Mouse (Mus musculus) erythroblast, adult 5-6 weeks (primary cell): ENCODE results near the gene Krtcap3. TPM values are rescaled to one million over a fixed set of nuclear protein-coding genes. Genes with fewer than 3 reads are reported as not detected.

Experiments used
- ATAC-seq: replicated peaks from 2 replicates; pipeline ENCODE4 v1.8.0; 2016; ENCODE audit warnings: moderate number of reproducible peaks, mild to moderate bottlenecking, moderate TSS enrichment, inconsistent platforms; ENCODE audit not compliant: poor library complexity, low FRiP score, severe bottlenecking
- total RNA-seq, 2 experiments: library from RNA; stranded (forward) in 1 of 2; stranded (reverse) in 1 of 2; fragments of 150-400 nt in 1 of 2; fragments of 200-764, 138-1000 nt in 1 of 2; gene quantifications; 2 replicates each; pipeline versions ENCODE4 v1.2.3 to v1.2.4; 2015 to 2017; ENCODE audit warnings: low replicate concordance in 2 of 2

Krtcap3 gene
- total RNA-seq, 2 experiments from 2014 or later, result 1.5 to 4.0 TPM

DNA sequence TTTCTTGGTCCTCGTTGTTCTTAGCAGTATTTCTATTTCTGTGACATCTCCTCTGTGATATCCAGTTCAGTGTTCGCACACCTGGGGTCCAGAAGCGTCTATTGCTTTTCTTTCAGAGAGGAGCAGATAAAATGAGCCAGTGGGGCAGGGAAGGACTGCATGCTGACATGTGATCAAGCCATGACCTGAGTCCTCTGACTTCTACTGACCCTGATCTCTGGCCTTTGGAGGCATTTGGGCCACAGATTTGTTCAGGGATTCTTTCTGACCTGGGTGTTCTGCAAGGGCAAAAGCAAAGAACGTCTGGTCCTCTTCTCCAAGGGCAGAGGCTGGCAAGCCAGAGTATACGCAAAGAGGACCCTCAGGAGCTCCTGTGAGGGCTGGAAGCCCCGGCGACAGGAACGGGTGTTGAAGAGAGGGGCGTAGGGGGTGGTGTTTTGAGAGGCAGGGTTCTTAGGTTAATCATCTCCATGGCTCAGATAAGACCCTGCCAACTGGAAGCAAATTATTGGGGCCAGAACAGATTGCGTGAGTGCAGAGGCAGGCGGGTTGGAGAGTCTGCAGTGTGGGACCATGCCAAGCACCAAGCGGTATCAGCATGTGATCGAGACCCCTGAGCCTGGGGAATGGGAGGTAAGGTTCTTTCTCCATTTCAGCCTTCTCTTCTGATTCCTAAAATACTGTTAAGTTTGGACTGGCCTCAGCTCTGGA, 45.7 kb downstream of the Krtcap3 start, which contains the start of gene Gckr:
TSS of gene Gckr (plus strand) at position 397 of the 711 bp plus-strand sequence.
- ATAC-seq, result no peak

DNA sequence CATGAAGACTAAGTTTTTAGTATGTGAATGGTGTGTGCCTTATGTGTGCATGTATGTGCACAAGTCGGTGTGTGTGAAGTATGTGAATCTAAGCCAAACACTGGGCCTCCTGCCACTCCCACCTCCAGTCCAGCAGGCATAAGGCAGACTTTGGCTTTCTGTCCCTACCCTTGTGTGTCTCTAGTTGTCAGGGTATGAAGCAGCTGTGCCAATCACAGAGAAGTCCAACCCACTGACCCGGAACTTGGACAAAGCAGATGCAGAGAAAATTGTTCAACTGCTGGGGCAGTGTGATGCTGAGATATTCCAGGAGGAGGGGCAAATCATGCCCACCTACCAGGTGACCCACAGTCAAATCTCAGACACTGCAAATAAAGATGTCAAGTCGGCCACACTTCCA, 46.5 kb downstream of the Krtcap3 start:
- ATAC-seq, result no peak

DNA sequence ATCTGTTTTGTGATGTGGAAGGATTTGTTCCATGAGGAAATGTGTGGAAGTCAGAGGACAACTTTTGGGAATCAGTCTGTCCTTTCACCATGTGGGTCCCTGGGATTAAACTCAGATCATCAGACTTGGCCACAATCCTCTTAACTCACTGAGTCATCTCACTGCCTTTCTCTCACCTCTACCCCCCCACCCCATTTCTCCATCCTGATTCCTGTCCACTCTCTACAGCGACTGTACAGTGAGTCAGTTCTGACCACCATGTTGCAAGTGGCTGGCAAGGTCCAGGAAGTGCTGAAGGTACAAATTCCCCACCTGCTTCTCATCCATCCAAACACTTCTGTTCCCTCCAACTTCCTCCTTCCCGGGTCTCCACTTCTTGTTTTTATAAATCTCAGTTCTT, 47.0 kb downstream of the Krtcap3 start:
- no peak for ATAC-seq

DNA sequence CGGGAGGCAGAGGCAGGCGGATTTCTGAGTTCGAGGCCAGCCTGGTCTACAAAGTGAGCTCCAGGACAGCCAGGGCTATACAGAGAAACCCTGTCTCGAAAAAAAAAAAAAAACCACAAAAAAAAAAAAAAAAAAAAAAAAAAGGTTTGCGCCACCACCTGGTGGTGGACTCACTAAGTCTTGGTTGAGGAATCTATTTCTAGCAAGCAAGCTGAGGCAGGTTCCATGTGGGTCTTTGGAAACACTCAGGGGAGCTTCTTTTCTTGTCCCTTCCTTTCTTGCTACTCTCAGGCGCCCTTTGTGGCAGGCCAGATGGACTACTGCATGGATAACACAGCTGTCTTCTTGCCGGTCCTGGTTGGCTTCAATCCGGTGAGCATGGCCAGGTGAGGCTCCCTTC, 50.4 kb downstream of the Krtcap3 start:
- no peak for ATAC-seq

Other genes with a start within 250 kb of the Krtcap3 start
- 21.3 and 40.5 TPM in 2 replicates for gene Atraid, start 203.4 kb upstream of the Krtcap3 start, total RNA-seq (2015; ENCODE audit: low replicate concordance)
- 22.3 and 26.8 TPM in 2 replicates for gene Atraid, start 203.4 kb upstream of the Krtcap3 start, total RNA-seq (2017; ENCODE audit: low replicate concordance)
- gene Slc5a6, start 202.8 kb upstream of the Krtcap3 start, total RNA-seq (2015; ENCODE audit: low replicate concordance), result 0.42 TPM in 1 of 2 replicates, not detected in the other
- gene Slc5a6, start 202.8 kb upstream of the Krtcap3 start, total RNA-seq (2017; ENCODE audit: low replicate concordance), result 0.98 TPM in 1 of 2 replicates, not detected in the other
- 6.5 and 16.3 TPM in 2 replicates for gene Cad, start 196.9 kb upstream of the Krtcap3 start, total RNA-seq (2015; ENCODE audit: low replicate concordance)
- 6.7 and 10.6 TPM in 2 replicates for gene Cad, start 196.9 kb upstream of the Krtcap3 start, total RNA-seq (2017; ENCODE audit: low replicate concordance)
- gene Dnajc5g, start 145.4 kb upstream of the Krtcap3 start, total RNA-seq (2015; ENCODE audit: low replicate concordance), result not detected in 2 replicates
- gene Dnajc5g, start 145.4 kb upstream of the Krtcap3 start, total RNA-seq (2017; ENCODE audit: low replicate concordance), result 0.70 TPM in 1 of 2 replicates, not detected in the other
- not detected in 2 replicates for gene Slc30a3, start 143.5 kb upstream of the Krtcap3 start, total RNA-seq (2015; ENCODE audit: low replicate concordance)
- not detected in 2 replicates for gene Slc30a3, start 143.5 kb upstream of the Krtcap3 start, total RNA-seq (2017; ENCODE audit: low replicate concordance)
- not detected in 2 replicates for gene Trim54, start 135.0 kb upstream of the Krtcap3 start, total RNA-seq (2015; ENCODE audit: low replicate concordance)
- not detected in 2 replicates for gene Trim54, start 135.0 kb upstream of the Krtcap3 start, total RNA-seq (2017; ENCODE audit: low replicate concordance)
- not detected in 2 replicates for gene Ucn, start 112.9 kb upstream of the Krtcap3 start, total RNA-seq (2015; ENCODE audit: low replicate concordance)
- gene Ucn, start 112.9 kb upstream of the Krtcap3 start, total RNA-seq (2017; ENCODE audit: low replicate concordance), result not detected in 2 replicates
- 9.4 and 11.1 TPM in 2 replicates for gene Mpv17, start 97.4 kb upstream of the Krtcap3 start, total RNA-seq (2015; ENCODE audit: low replicate concordance)
- 10.7 and 12.7 TPM in 2 replicates for gene Mpv17, start 97.4 kb upstream of the Krtcap3 start, total RNA-seq (2017; ENCODE audit: low replicate concordance)
- gene Gm29609, start 71.8 kb upstream of the Krtcap3 start, total RNA-seq (2015; ENCODE audit: low replicate concordance), result not detected in 2 replicates
- not detected in 2 replicates for gene Gm29609, start 71.8 kb upstream of the Krtcap3 start, total RNA-seq (2017; ENCODE audit: low replicate concordance)
- gene Gtf3c2, start 71.5 kb upstream of the Krtcap3 start, total RNA-seq (2015; ENCODE audit: low replicate concordance), result 29.7 and 32.5 TPM in 2 replicates
- 24.8 and 30.7 TPM in 2 replicates for gene Gtf3c2, start 71.5 kb upstream of the Krtcap3 start, total RNA-seq (2017; ENCODE audit: low replicate concordance)
- gene Snx17, start 58.5 kb upstream of the Krtcap3 start, total RNA-seq (2015; ENCODE audit: low replicate concordance), result 2.9 and 17.1 TPM in 2 replicates
- gene Snx17, start 58.5 kb upstream of the Krtcap3 start, total RNA-seq (2017; ENCODE audit: low replicate concordance), result 12.3 and 15.8 TPM in 2 replicates
- 9.8 and 42.1 TPM in 2 replicates for gene Eif2b4, start 58.3 kb upstream of the Krtcap3 start, total RNA-seq (2015; ENCODE audit: low replicate concordance)
- gene Eif2b4, start 58.3 kb upstream of the Krtcap3 start, total RNA-seq (2017; ENCODE audit: low replicate concordance), result 13.5 and 18.7 TPM in 2 replicates
- gene Zfp513, start 49.4 kb upstream of the Krtcap3 start, total RNA-seq (2015; ENCODE audit: low replicate concordance), result 2.3 and 4.8 TPM in 2 replicates
- 5.5 and 5.9 TPM in 2 replicates for gene Zfp513, start 49.4 kb upstream of the Krtcap3 start, total RNA-seq (2017; ENCODE audit: low replicate concordance)
- 35.4 and 46.4 TPM in 2 replicates for gene Ppm1g, start 31.0 kb upstream of the Krtcap3 start, total RNA-seq (2015; ENCODE audit: low replicate concordance)
- gene Ppm1g, start 31.0 kb upstream of the Krtcap3 start, total RNA-seq (2017; ENCODE audit: low replicate concordance), result 67.5 and 132 TPM in 2 replicates
- gene Nrbp1, start 10.8 kb upstream of the Krtcap3 start, total RNA-seq (2015; ENCODE audit: low replicate concordance), result 20.1 and 31.5 TPM in 2 replicates
- 23.0 and 28.1 TPM in 2 replicates for gene Nrbp1, start 10.8 kb upstream of the Krtcap3 start, total RNA-seq (2017; ENCODE audit: low replicate concordance)
- gene Gm9970, start 10.5 kb upstream of the Krtcap3 start, total RNA-seq (2015; ENCODE audit: low replicate concordance), result not detected in 2 replicates
- gene Gm9970, start 10.5 kb upstream of the Krtcap3 start, total RNA-seq (2017; ENCODE audit: low replicate concordance), result not detected in 2 replicates
- 0.58 and 3.1 TPM in 2 replicates for gene Ift172, start 39.4 kb downstream of the Krtcap3 start, total RNA-seq (2015; ENCODE audit: low replicate concordance)
- gene Ift172, start 39.4 kb downstream of the Krtcap3 start, total RNA-seq (2017; ENCODE audit: low replicate concordance), result 5.6 and 7.9 TPM in 2 replicates
- gene Fndc4, start 44.4 kb downstream of the Krtcap3 start, total RNA-seq (2015; ENCODE audit: low replicate concordance), result not detected in 2 replicates
- gene Fndc4, start 44.4 kb downstream of the Krtcap3 start, total RNA-seq (2017; ENCODE audit: low replicate concordance), result 0.34 TPM in 1 of 2 replicates, not detected in the other
- gene Gckr, start 45.8 kb downstream of the Krtcap3 start, total RNA-seq (2015; ENCODE audit: low replicate concordance), result not detected in 2 replicates
- not detected in 2 replicates for gene Gckr, start 45.8 kb downstream of the Krtcap3 start, total RNA-seq (2017; ENCODE audit: low replicate concordance)
- gene Zfp512, start 200.7 kb downstream of the Krtcap3 start, total RNA-seq (2015; ENCODE audit: low replicate concordance), result 5.0 and 5.9 TPM in 2 replicates
- gene Zfp512, start 200.7 kb downstream of the Krtcap3 start, total RNA-seq (2017; ENCODE audit: low replicate concordance), result 13.8 and 16.1 TPM in 2 replicates
- not detected in 2 replicates for gene 4930548H24Rik, start 234.0 kb downstream of the Krtcap3 start, total RNA-seq (2015; ENCODE audit: low replicate concordance)
- 0.17 and 1.1 TPM in 2 replicates for gene 4930548H24Rik, start 234.0 kb downstream of the Krtcap3 start, total RNA-seq (2017; ENCODE audit: low replicate concordance)
- 4.0 and 6.9 TPM in 2 replicates for gene Gpn1, start 243.1 kb downstream of the Krtcap3 start, total RNA-seq (2015; ENCODE audit: low replicate concordance)
- gene Gpn1, start 243.1 kb downstream of the Krtcap3 start, total RNA-seq (2017; ENCODE audit: low replicate concordance), result 4.0 and 4.3 TPM in 2 replicates